Mouse (Mus musculus): ENCODE results near the gene Fah. TPM values are rescaled to one million over a fixed set of nuclear protein-coding genes. Genes with fewer than 3 reads are reported as not detected.

Gene Fah
- total and polyA plus RNA-seq, 3 experiments: 1.4 to 7.3 (median 2.4) TPM

DNA sequence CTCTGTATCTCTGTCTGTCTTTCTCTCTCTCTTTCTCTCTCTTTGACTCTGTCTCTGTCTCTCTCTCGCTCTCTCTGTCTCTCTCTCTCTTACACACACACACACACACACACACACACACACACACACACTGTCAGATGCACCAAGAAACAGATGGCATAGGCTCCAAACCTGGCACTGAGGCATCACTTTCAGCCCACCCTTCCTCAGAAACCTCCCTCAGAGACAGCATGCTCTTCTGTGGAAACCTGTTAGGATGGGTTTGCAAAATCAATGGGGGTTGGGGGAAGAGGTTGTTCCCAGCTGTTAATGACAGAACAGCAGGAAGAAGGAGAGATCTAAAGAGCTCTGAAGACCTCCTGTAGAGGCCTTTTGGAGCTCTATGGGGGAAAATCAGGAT, 27.7 kb downstream of the Fah start:
- DNase-seq (ENCODE audit: low spot score): no peak
- no peak for TF ChIP-seq POLR2AphosphoS5 (IDR thresholded peaks at IDR 0.05; ENCODE audit: insufficient replicate concordance, low read depth, low read length)
- no peak for TF ChIP-seq GATA1 (IDR thresholded peaks at IDR 0.05; ENCODE audit: borderline replicate concordance, low read length)
- no peak for TF ChIP-seq CTCF (IDR thresholded peaks at IDR 0.05; ENCODE audit: low read depth, low read length)
- TF ChIP-seq GATA2 (IDR thresholded peaks at IDR 0.05; ENCODE audit: borderline replicate concordance, low read depth, low read length): no peak
- no peak for TF ChIP-seq TAL1 (conservative IDR thresholded peaks at IDR 0.05; ENCODE audit: low read depth, low read length)
- no peaks in the 10 kb centered on the region for H3K36me3 ChIP-seq (replicated peaks)

DNA sequence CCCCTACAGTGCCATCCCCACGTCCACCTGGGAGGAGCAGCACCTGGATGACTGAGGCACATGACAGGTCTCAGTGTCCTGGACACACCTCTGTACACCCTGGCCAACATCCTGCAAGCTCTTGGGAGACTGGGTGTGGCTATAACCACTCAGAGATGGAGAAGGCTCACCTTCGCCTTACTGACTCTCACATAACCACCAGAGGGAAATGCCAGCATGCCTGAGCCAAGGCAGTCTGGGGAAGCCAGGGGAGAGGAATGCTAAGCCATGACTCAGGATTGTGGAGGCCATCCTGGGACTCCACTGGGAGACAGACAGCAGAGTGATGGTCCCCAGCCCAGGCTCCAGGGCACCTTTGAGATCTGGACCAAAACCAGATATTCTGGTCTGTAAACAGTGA, 29.5 kb downstream of the Fah start:
- no peak for TF ChIP-seq GATA1 (IDR thresholded peaks at IDR 0.05; ENCODE audit: borderline replicate concordance, low read length)
- TF ChIP-seq POLR2AphosphoS5 (IDR thresholded peaks at IDR 0.05; ENCODE audit: insufficient replicate concordance, low read depth, low read length): no peak
- no peak for TF ChIP-seq GATA2 (IDR thresholded peaks at IDR 0.05; ENCODE audit: borderline replicate concordance, low read depth, low read length)
- TF ChIP-seq CTCF (IDR thresholded peaks at IDR 0.05; ENCODE audit: low read depth, low read length): no peak
- no peak for TF ChIP-seq TAL1 (conservative IDR thresholded peaks at IDR 0.05; ENCODE audit: low read depth, low read length)
- no peaks in the 10 kb centered on the region for H3K36me3 ChIP-seq (replicated peaks)
- no peaks in the 10 kb centered on the region for H3K9me3 ChIP-seq (replicated peaks)
- peaks cover 35% of the 10 kb centered on the region for H3K27me3 ChIP-seq (ENCODE audit: insufficient read depth, low read length)
- no peaks in the 10 kb centered on the region; the same call in 1 of the 2 replicates for H3K4me1 ChIP-seq (ENCODE audit: insufficient read depth, low read depth, low read length)
- DNase-seq (ENCODE audit: low spot score) (no peak), ATAC-seq (ENCODE audit: extremely low read depth, insufficient number of reproducible peaks, low FRiP score, poor library complexity, severe bottlenecking) (no peak)
- no peak overlapping the region for H3K4me3 ChIP-seq (ENCODE audit: low read depth, low read length)

More for the DNA sequence above, 27.7 kb downstream of the Fah start:
- H3K9me3 ChIP-seq (replicated peaks): no peaks in the 10 kb centered on the region
- ATAC-seq (ENCODE audit: extremely low read depth, insufficient number of reproducible peaks, low FRiP score, poor library complexity, severe bottlenecking): no peak
- no peak overlapping the region for H3K4me3 ChIP-seq (ENCODE audit: low read depth, low read length)
- no peaks in the 10 kb centered on the region; the same call in 1 of the 2 replicates for H3K4me1 ChIP-seq (ENCODE audit: insufficient read depth, low read depth, low read length)
- H3K27me3 ChIP-seq (ENCODE audit: insufficient read depth, low read length): peaks cover 37% of the 10 kb centered on the region

DNA sequence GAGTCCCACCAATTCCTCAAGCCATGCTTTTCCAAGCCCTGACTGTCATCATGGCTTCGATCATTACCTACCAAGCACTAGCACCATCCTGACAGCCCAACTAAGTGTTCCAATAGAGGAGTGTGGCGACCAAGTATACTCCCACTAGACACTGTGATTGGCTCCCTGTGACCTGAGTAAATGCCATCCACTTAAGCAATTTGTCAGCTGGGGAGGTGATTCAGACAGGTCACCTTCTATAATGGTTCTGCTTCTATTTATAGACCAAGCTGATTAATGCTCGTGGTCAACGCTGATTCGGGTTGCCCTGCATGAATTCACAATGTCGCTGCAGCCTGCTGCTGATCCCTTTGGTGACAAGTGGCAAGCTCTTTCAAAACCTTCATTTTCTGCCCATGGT, 40.3 kb downstream of the Fah start:
- H3K9me3 ChIP-seq (replicated peaks): no peaks in the 10 kb centered on the region
- H3K4me3 ChIP-seq (ENCODE audit: low read depth, low read length): no peak overlapping the region
- H3K4me1 ChIP-seq (ENCODE audit: insufficient read depth, low read depth, low read length): no peaks in the 10 kb centered on the region
- ATAC-seq (ENCODE audit: extremely low read depth, insufficient number of reproducible peaks, low FRiP score, poor library complexity, severe bottlenecking) (no peak), DNase-seq (ENCODE audit: low spot score) (no peak)
- H3K27me3 ChIP-seq (ENCODE audit: insufficient read depth, low read length): no peaks in the 10 kb centered on the region; the same call in 1 of the 2 replicates
- TF ChIP-seq CTCF (IDR thresholded peaks at IDR 0.05; ENCODE audit: low read depth, low read length): no peak
- no peaks in the 10 kb centered on the region for H3K36me3 ChIP-seq (replicated peaks)

DNA sequence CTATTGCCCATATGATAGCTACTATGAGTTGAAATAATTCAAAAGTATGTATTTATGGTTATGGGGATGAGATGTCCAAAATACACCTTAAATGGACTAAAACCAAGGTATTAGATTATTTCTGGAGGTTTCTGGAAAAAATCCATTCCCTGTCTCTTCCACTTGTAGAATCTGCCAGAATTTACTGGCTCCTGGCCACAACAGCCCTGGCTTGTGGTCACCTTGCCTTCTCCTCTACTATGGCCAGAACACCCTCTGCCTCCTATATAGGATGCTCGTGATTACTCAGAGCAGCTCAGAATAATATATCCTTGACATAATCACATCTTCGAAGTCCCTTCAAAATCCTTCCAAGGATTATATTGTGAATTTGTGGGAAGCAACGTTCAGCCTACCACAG, 42.3 kb downstream of the Fah start:
- no peaks in the 10 kb centered on the region for H3K9me3 ChIP-seq (replicated peaks)
- no peak for ATAC-seq (ENCODE audit: extremely low read depth, insufficient number of reproducible peaks, low FRiP score, poor library complexity, severe bottlenecking)
- H3K27me3 ChIP-seq (ENCODE audit: insufficient read depth, low read length): no peaks in the 10 kb centered on the region; the same call in 1 of the 2 replicates
- no peak for TF ChIP-seq GATA2 (IDR thresholded peaks at IDR 0.05; ENCODE audit: borderline replicate concordance, low read depth, low read length)
- DNase-seq (ENCODE audit: low spot score): no peak
- H3K4me1 ChIP-seq (ENCODE audit: insufficient read depth, low read depth, low read length): no peaks in the 10 kb centered on the region
- no peaks in the 10 kb centered on the region for H3K36me3 ChIP-seq (replicated peaks)
- no peak overlapping the region for H3K4me3 ChIP-seq (ENCODE audit: low read depth, low read length)

DNA sequence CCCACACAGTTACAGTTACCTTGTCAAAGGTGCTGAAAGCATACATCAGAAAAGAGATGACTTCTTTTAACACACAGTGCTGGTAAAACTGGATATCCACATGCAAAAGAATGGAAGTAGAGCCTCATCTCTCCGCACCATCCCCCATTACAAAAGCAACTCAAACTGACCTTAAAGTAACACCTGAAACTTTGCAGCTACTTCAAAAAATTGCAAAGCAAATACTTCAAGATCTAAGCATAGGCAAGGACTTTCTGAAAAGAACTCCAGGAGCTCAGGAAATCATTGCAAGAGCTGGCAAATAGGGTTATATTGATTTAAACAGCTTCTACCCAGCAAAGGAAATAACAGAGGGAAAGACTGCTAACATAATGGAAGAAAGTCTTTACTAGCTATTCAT, 46.0 kb downstream of the Fah start:
- DNase-seq (ENCODE audit: low spot score): no peak
- Histone ChIP-seq H3K9me3 (replicated peaks) (no peaks in the 10 kb centered on the region), H3K27me3 (ENCODE audit: insufficient read depth, low read length) (no peaks in the 10 kb centered on the region), H3K4me3 (ENCODE audit: low read depth, low read length) (no peak overlapping the region), H3K4me1 (ENCODE audit: insufficient read depth, low read depth, low read length) (no peaks in the 10 kb centered on the region), H3K36me3 (replicated peaks) (no peaks in the 10 kb centered on the region)
- no peak for ATAC-seq (ENCODE audit: extremely low read depth, insufficient number of reproducible peaks, low FRiP score, poor library complexity, severe bottlenecking)
- TF ChIP-seq GATA2 (IDR thresholded peaks at IDR 0.05; ENCODE audit: borderline replicate concordance, low read depth, low read length) (no peak), CTCF (IDR thresholded peaks at IDR 0.05; ENCODE audit: low read depth, low read length) (no peak)

DNA sequence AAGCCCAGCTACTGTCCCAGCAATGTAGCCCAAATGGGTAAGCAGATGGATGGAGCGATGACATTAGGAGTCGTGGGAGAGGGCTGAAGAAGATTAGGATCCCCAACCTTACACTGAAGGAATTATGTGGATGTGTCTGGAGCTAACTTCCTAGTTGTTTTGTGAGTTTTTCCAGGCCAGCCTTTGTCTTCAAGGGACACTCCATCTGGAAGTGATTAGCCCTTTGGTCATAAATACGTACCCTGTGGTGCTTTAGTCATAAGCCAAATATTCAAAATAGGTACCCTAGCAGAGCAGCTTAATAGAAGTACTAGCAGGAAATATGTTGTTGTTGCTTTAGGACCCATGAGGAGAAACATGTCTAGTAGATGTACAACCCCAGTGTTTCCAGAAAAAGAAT, 49.2 kb downstream of the Fah start:
- no peak for DNase-seq (ENCODE audit: low spot score)
- no peaks in the 10 kb centered on the region for H3K27me3 ChIP-seq (ENCODE audit: insufficient read depth, low read length)
- no peak for ATAC-seq (ENCODE audit: extremely low read depth, insufficient number of reproducible peaks, low FRiP score, poor library complexity, severe bottlenecking)
- H3K4me3 ChIP-seq (ENCODE audit: low read depth, low read length): no peak overlapping the region
- no peaks in the 10 kb centered on the region for H3K9me3 ChIP-seq (replicated peaks)
- no peaks in the 10 kb centered on the region for H3K4me1 ChIP-seq (ENCODE audit: insufficient read depth, low read depth, low read length)
- no peak for TF ChIP-seq POLR2AphosphoS5 (IDR thresholded peaks at IDR 0.05; ENCODE audit: insufficient replicate concordance, low read depth, low read length)
- H3K36me3 ChIP-seq (replicated peaks): no peaks in the 10 kb centered on the region

DNA sequence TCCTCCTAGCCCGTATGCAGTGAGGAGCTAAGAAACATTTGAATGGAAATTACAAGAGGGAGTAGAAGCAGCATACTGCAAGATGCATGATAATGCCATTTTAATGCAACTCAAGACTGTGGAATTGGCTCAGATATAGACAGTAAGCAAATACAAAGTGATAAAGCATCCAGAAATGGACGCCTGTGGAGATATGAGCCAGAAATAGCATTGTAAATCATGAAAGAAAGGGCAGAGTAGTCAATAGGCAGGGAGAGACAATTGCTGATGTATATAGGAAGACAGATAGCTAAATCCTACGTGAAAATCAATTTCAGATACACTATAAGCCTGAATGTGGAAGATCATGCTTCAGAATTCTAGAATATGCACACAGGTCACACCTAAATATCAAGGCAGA, 51.2 kb downstream of the Fah start:
- H3K4me3 ChIP-seq (ENCODE audit: low read depth, low read length): no peak overlapping the region
- no peak for ATAC-seq (ENCODE audit: extremely low read depth, insufficient number of reproducible peaks, low FRiP score, poor library complexity, severe bottlenecking)
- no peaks in the 10 kb centered on the region for H3K27me3 ChIP-seq (ENCODE audit: insufficient read depth, low read length)
- DNase-seq (ENCODE audit: low spot score): no peak
- no peaks in the 10 kb centered on the region for H3K36me3 ChIP-seq (replicated peaks)
- H3K9me3 ChIP-seq (replicated peaks): no peaks in the 10 kb centered on the region
- no peaks in the 10 kb centered on the region for H3K4me1 ChIP-seq (ENCODE audit: insufficient read depth, low read depth, low read length)
- TF ChIP-seq GATA1 (IDR thresholded peaks at IDR 0.05; ENCODE audit: borderline replicate concordance, low read length) (no peak), POLR2AphosphoS5 (IDR thresholded peaks at IDR 0.05; ENCODE audit: insufficient replicate concordance, low read depth, low read length) (no peak), GATA2 (IDR thresholded peaks at IDR 0.05; ENCODE audit: borderline replicate concordance, low read depth, low read length) (no peak), CTCF (IDR thresholded peaks at IDR 0.05; ENCODE audit: low read depth, low read length) (no peak), TAL1 (conservative IDR thresholded peaks at IDR 0.05; ENCODE audit: low read depth, low read length) (no peak)
